Mouse (Mus musculus) heart, postnatal 14 days (tissue): Measurements from ENCODE around the gene Pald1. TPM values are rescaled to one million over a fixed set of nuclear protein-coding genes. Genes with fewer than 3 reads are reported as not detected.

Source experiments
- DNase-seq, 2 experiments: peaks; one replicate each; pipeline ENCODE4 v3.0.0; 2021 to 2022
- intact Hi-C: fragments of 180-260 bp; cut with DNase I; formaldehyde crosslinking; loops from one replicate; pipeline ENCODE4 v1.15.1; 2025
- total RNA-seq, 2 experiments: library from RNA; stranded (reverse); gene quantifications; 2 replicates each; pipeline ENCODE4 v1.2.3; 2021

The Pald1 gene
- total RNA-seq, 2 experiments from 2014 or later: 32.0 to 36.8 TPM

DNA sequence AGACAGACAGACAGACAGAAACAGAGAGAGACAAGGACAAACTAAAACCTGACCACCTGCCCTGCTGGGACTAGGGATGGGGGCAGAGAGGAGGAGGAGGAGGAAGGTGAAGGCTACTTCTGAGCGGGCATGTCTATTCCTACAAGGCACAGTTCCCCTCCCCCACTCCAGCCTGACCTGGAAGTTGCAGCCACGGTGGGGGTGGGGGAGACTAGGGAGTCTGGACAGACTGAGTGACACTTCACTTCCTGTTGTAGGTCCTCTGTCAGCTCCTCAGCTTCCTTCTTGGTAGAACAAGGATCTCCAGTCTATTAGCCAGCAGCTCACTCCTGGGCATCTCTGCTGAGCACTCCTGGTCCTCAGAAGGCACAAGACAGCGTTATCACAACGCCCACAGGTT is 9.3 kb downstream of the Pald1 start:
- DNase-seq: peak; percentile 64
- intact Hi-C loops: no loop called here

DNA sequence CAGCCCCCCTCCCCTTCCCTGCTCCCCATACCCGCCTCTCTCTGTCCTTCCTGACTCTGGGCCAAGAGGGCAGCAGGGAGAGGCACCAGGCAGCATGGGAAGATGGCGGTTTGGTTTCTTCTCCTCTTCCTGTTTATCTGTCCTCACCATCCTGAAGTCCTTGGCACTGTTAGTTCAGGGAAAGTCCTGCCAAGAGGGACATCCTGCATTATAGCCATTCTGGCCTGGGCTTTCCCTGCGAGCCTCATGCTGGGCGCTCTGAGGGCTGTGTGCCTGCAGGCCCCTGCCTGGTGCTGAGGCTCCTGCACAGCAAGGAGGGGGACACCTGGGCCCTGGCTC is 10.8 kb downstream of the Pald1 start:
- intact Hi-C loops: no loop called here
- no peak for DNase-seq

DNA sequence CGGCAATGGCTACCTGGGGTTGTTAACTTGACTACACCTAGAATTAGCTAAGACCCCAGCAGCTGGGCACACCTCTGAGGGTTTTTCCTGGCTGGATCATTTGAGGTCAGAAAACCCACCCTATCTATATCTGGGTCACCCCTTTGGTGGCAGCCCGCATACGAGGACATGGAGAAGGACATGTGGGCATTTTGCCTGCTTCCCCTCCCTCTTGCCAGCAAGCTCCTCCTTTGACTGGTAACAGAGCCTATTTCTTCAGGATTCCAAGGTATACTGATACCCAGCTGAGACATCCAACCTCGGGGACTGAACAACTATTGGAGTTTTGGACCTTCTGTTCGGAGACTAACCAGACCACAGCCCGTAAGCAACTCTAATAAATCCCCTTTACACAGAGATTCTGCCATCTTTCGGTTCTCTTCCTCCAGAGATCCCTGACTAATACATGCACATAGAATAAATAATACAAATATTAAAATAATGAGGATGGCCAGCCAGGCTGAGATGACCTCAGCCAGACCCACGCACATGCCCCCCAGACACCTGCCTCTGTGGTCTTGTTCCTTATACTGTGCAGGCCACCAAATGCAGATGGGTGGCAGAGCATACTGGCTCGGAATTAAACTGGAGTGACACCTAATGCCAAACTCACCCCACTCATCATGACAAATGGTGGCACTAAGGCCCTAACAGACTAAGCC is 11.3 kb downstream of the Pald1 start:
- no peak for DNase-seq
- intact Hi-C loops: no loop called here

DNA sequence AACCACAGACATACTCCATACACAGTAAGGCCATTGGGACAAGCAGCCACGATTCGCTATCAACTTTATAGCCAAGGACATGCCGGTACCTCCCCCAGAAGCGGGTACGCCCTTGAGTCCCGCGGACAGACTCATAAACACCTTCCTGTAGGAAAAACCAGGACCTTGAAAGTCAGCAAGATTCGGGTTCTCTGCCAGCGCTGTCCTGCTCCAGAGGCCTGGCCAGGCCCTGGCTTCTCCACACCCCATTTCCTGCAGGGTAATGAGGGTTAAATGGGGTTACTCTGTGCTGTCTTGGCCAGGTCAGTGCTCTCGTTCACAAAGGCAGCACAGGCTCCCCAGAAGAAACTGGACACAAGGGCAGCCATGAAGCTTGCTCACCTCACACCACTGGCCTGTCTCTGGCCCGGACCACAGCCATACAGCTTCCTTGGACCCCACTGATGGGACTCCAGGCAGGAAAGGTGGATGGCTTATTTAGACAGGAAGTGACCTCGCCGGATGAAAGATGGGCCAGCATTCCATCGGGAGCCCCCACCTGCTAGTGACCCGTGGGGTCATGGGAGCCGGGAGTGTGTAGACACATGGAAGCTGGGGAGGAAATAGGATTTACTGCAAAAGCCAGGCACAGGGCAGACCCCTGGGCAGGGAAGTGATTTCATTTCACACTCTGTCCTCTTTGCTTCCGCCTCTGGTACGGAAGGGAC is 12.9 kb downstream of the Pald1 start:
- DNase-seq: peak; percentile 52 to 62
- intact Hi-C loops: no loop called here

DNA sequence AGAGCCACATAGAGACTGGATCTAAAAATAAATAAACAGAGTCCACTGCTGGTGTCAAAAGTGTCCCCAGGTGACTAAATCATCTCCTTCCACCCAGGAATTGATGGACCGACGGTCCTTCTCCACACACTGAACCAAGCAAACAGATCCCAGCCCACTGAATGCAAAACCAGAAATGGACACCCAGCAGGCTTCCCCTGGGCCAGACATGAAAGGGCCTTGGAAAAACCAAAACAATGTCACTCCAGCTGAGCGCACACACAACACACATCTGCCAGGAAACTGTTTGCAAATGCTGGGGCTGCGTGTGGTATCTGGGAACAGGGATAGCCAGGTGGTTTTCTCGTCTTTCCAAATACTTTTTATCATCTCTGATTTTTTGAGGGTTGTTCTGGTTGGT is 13.6 kb downstream of the Pald1 start:
- intact Hi-C loops: no loop called here
- DNase-seq: no peak

DNA sequence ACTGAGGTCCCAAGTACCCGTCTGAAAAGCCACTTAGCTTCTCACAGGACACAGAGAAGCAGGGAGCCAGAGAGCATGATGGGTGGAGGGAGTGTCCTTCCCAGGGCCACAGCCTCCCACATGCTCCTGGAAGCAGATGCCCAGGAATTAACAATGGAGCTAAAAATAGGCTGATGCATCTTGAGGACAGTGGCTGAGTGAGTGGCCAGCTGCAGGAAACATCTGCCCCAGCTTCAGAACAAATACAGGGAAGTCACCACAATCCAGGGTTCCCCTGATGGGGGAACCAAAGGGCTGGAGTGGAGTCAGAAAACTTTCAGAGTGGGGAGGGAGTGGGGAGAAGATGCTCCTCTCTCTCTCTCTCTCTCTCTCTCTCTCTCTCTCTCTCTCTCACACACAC is 17.4 kb downstream of the Pald1 start:
- intact Hi-C loops: loop anchor here (2.0 kb wide), 1 partner anchor 15 kb away; no protein-coding TSS in a partner anchor
- peak; percentile 48 to 54 for DNase-seq

DNA sequence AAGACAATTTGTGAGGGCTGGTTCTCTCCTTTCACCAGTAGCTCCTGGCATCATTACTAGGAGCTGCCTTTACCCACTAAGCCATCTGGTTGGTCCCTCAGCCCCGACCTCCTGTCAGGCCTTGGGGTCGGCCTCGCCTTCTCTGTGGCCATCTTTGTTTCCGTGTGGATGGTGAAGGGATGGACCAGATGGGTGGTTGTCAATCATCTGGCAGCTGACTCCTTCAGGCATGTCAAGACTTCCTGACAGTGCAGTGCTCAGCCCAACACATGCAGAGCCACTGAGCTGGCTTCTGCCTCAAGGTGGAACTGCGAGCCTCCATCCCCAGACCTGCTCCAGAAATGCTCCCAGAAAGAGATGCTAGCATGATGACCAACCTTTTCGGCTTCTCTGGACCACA is 18.9 kb downstream of the Pald1 start:
- no peak for DNase-seq
- intact Hi-C loops: no loop called here

DNA sequence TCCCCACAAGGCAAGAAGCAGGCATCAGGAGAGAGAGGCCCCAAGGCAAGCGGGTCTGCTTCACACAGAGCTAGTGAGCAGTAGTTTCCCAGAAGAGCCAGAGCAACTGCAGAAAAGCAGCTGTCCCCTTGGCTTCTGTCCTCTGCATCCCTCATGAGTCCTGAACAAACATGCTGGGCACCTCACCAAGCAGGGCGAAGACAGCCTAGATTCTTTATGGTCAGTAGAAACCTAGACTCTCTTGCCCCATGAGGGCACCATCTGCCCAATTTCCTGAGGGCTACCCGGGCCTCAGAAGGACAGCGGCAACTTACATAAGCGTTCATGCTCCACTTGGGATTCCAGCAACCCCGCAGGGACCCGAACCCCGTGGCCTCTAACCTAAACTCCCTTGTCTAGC is 20.3 kb downstream of the Pald1 start:
- intact Hi-C loops: no loop called here
- DNase-seq: peak in 1 of 2 experiments; percentile 55

DNA sequence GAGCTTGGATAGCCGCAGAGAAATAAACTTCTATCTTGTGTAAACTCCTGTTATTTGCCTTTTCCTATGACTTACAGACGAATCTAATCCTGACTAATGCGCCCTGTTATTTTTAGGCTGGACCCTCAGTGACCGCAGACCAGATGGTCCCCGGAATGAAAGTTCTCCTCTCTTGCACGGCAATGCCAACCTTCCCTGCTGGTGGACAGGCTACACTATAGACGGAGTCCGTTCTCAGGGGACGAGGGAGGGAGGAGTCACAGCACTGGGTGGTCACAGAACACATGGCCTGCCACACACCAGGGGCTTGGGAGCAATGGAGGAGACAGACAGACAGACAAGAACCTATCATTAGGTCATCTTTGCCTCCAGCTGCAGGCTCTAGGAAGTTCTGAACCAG is 20.8 kb downstream of the Pald1 start:
- intact Hi-C loops: no loop called here
- no peak for DNase-seq

DNA sequence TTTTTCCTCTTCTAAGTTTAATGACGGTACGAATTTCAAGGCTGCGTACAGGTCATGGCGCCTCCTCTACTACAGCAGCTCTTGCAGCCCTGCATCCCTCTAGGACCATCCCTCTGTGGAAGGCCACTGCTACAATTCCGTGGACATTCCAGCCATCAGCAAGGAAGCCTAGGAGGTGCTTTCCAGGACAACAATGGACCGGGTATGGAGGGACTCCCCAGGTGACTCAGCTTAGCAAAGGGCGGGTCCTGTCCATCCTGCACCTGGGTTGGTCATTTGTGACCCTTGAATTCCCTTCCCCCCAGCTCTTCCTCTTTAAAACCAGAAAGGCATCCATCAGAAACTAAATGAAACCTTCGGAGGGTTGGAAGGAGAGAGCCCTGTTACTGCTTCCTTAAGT is 22.7 kb downstream of the Pald1 start:
- intact Hi-C loops: no loop called here
- no peak for DNase-seq

DNA sequence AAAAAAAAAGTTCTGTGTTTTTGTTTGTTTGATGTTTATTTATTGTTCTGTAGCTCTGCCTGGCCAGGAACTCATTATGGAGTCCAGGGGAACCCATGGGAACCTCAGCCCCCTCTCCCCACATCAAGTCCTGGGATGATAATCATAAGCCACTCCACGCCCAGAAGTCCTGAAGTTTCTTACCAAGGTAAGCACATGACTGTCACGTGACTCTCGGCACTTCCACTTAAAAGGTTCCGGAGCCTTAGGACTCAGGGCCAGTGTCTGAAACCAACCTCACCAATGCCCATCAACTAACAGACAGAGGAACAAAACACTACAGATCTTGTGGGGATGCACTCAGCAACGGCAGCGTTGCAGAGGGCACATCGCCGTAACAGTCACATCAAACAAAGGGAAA is 23.9 kb downstream of the Pald1 start:
- DNase-seq: no peak
- intact Hi-C loops: no loop called here

DNA sequence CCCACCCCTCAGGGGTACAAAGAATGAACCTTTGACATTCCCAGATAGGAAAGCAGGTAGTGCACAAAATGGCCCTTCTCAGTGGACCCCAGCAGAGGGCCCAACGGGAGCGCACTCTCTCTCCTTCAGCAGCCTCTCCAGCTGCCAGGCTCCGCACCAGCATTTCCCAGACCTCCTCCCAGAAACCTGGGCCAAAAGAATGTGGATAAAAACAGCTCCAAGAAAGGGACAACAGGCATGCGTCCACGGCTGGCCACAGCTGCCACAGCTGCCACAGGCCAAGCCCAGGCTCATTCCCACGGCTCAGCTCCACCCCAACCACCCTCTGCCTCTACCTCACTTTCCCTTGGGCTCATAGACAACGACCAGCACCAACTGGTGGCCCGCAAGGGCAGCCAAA is 25.7 kb downstream of the Pald1 start:
- intact Hi-C loops: no loop called here
- DNase-seq: peak; percentile 67 to 75

DNA sequence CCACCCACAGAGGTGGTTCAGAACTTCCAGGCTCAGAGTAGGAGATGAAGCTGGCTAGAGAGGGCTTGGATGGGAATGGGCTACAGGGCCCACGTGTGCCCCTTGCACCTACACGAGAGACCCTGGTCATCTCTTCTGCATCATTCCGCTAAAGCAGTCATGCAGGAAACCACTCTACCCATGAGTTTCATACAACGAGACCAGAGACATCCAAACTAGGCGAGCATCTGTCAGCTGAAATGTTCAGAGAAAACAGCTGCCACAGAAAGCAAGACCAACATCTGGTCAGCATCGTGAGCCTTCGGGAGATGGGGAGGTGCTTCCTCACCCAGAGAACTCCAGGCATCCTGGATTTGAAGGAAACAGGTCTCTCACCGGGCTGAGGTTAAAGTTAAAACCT is 26.8 kb downstream of the Pald1 start:
- intact Hi-C loops: no loop called here

DNA sequence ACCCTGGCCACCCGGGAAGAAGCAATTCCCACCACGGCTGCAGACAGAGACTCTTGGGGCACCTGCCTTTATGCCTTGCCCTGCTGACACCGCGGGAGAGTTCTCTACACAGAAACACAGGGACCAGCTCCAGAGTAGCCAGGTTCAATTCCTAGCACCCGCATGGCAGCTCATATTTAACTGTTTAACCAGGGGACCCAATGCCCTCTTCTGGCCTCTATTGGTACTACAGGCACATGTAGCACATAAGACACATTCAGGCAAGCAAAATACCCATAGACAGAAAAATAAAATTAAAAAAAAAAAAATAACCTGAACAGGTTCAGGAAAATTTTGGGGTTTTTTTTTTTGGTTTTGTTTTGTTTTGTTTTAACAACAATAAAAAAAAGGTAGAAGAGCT is 27.2 kb downstream of the Pald1 start:
- DNase-seq: no peak
- intact Hi-C loops: no loop called here

More for the DNA sequence above, 26.8 kb downstream of the Pald1 start:
- no peak for DNase-seq

DNA sequence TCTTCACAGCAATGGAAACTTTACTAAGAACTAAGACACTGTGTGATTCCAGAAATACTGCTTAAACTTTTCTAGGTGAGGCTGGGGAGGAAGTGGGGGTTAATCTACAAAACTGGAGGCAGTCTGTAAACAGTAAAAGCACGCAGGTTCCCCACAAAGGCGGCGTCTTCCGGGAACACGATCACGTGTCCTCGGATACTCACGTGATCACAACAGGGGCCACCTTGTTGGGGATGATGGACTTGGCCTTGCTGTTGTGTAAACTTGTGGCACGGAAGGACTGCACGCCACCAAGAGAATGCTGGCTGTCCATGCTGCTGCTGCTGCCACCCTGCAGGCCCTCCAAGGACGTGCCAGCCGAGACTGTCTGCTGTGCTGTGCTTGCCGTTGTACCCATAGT is 27.7 kb downstream of the Pald1 start:
- no peak for DNase-seq
- intact Hi-C loops: no loop called here

DNA sequence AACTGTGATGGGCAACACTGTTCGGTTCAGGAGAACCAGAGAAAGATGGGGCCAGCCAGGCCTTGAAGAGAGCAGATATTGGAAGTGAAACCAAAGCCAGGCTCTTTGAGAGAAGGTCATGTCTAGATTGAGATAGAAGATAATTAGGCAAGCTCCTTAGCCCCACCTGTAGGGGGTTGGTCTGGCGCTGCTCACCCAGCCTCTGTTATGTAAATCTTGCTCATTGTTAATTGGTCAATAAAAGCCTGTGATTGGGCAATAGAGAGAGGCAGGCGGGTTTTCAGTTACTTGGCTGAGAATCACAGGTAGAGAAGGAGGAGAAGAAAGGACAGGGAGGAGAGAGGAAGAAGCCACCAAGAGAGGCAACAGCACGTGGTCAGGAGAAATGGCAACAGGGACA is 32.1 kb downstream of the Pald1 start:
- intact Hi-C loops: no loop called here
- DNase-seq: no peak

DNA sequence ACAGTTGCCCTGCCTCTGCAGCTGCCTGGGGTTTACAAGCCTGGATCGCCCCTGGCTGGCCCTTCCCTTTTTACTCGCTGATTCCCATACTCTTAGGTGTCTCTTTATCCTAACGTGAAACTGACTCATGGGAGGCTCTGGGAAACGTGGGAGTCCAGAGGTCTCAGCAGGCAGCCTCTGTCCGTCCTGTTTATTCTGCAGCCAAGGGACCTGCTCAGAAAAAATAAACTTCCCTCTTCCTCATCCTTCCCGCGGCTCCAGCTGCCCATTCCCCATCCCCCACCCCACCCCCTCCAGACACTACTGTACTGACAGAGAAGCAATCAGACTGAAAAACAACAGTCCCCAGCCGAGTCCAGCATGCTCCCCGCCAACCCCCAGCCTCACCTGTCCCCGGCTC is 37.0 kb downstream of the Pald1 start:
- intact Hi-C loops: loop anchor here (10.0 kb wide), 1 partner anchor 308 kb away; no protein-coding TSS in a partner anchor
- no peak for DNase-seq

DNA sequence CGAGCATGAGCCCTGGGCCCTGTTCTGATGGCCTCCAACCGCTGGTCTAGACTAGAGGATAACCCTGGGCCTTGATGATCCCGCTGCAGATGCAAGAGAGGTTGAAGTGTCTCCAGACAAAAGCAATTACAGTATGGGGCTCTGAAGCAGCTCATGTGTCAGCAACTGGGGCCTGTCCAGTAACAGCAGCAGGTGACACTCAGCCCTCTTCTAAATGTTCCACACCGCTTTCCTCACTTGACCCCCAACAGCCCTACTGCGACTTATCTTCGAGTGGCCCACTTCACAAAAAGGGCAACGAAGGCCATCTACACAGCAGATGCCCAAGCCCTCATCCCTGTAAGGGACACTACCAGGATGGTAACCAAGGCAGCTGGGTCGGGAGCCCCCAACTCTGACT is 38.2 kb downstream of the Pald1 start:
- no peak for DNase-seq
- intact Hi-C loops: loop anchor here (10.0 kb wide), 1 partner anchor 310 kb away; no protein-coding TSS in a partner anchor

DNA sequence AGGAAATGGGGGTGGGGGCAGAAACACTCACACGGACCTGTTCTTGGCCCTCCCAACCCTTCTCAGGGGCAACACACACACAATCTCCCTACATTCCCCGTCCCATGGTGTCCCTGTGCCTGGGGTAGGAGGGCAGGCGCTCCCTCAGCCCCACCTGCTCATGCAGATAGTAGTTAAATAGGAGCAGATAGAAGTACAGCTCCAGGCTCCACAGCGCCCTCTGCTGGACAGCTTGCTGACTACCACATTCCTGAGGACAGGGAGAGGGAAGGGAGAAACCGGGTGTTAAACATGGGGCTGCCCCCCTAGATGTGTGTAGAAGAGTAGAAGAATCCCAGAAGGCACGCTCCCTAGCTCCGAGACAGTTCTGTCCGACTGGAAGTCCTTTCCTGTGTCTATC is 39.4 kb downstream of the Pald1 start:
- intact Hi-C loops: loop anchor here (5.0 to 10.0 kb wide), 3 partner anchors 38 to 311 kb away; partner anchors contain the start of gene Pald1
- peak; percentile 76 to 81 for DNase-seq

DNA sequence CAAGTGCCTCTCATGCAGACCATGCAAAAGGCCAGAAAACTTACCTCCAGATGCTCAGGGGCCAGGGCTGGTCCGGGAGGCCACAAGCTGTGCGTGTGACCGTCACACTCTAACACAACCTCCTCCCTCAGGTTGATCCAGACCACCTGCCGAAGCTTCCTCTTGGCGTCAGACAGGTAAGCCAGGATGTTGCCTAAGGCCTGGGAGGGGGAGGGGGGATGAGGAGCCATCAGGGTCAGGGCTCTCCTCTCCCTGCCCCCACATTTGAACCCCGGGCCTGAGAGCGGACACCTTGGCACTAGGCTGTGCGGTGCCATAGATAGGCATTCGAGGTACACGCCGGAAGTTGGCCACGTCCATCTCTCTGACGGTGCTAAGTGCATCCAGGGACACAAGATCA is 40.6 kb downstream of the Pald1 start:
- DNase-seq: no peak
- intact Hi-C loops: loop anchor here (5.0 to 10.0 kb wide), 3 partner anchors 40 to 312 kb away; partner anchors contain the start of gene Pald1

DNA sequence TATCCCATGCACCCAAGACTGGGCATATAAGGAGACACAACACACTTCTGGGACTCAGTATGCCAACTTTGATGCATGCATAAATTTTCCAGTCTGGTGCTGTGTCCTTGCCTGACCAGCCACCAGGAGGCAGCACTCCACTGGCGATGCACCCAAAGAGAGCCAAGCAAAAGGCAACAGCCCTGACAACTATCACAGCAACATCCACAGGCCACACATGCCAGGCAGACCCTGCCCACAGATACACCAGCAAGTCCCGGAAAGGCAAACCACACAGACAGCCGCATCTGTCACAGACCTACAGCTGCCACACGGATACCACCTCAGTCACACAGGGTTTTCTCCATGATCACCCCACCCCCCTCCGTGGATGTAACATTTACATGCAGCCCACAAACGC is 41.8 kb downstream of the Pald1 start:
- intact Hi-C loops: loop anchor here (1.0 to 10.0 kb wide), 4 partner anchors 41 to 313 kb away; partner anchors contain the start of gene Pald1
- peak; percentile 81 to 87 for DNase-seq

DNA sequence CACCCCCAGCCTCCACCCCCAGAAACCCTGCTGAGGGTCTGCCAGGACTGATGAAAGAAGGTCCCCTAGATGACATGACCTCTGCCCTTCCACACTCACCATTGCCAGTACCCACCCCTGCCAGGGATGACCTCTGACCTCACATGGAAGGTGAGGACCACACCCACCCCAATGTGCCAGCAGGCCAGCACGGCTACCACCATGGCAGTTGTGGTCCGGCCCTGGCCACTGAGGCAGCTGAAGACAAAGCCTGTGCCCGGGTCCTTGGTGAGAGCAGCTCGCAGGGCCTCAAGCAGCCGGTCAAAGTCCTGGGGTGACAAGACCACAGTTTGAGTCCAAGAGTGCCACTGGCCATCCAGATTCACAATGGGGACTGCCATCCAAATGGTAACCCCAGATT is 42.3 kb downstream of the Pald1 start:
- intact Hi-C loops: loop anchor here (1.0 to 10.0 kb wide), 4 partner anchors 41 to 314 kb away; partner anchors contain the start of gene Pald1
- no peak for DNase-seq
